Mouse (Mus musculus): Measurements from ENCODE around the gene Cox16.
"Not testable (repeated sequence)": the region's sequence is repeated elsewhere in the genome, so short reads cannot be mapped to it uniquely, and the experiment has no call there.

GRCm38 (mm10) chr12:81496906-81497305 is 12.0 kb upstream of the Cox16 start:
- not testable (repeated sequence) for TF ChIP-seq POLR2A (IDR thresholded peaks at IDR 0.05; ENCODE audit: insufficient read depth, low read depth, low read length); CTCF (IDR thresholded peaks at IDR 0.05)

All from heart, adult 2 months (tissue).